Mouse (Mus musculus): ENCODE measurements around the gene Xxylt1. TPM values are rescaled to one million over a fixed set of nuclear protein-coding genes. Genes with fewer than 3 reads are reported as not detected.

Xxylt1 gene
- total and polyA plus RNA-seq, 3 experiments, result 21.5 to 45.7 (median 35.1) TPM

DNA sequence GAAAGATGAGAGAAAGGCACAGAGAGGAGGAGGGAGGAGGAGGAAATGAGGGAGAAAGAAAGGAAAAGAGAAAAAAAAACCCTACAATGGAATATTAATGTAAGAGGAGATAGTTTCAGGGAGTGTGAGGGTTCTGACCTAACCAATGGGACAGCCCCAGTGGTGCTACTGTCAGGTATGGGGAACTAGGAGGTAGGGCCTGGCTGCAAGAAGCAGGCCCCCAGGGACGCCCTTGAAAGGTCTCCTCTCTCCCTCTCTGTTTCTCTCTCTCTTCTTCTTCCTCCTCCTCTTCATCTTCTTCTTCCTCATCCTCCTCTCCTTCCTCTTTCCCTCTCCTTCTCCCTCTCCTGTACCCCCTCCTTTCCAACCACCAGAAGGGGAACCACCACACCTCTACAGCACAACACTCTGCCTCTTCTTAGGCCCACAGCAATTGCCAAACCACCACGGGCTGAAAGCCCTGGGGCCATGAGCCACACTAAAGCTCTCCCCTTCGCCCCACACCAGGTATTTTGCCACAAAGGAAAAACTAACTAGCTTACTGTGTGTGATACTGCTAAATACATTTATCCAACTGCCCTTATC, 6.8 kb downstream of the Xxylt1 start (continued):
- TF ChIP-seq EP300 (IDR thresholded peaks at IDR 0.05; ENCODE audit: low read length), result peak; percentile 86

DNA sequence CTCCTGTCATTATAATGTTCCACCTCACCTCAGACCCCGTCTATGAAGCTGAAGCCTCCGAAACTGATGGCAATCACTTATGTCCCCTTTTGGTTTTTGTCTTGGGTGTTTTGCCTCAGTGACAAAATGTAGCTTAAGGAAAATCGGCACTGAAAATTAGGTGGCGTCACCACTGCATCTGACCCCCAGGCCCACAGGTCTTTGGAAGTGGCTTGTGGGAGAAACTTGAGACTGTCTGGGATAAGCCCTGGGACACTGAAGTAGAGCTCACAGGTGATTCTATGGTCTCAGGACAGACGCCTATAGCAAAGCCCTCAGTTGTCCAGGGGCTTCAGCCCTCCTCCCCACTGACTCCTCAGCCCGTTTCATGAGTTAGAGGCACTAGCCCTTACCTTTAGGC, 9.5 kb downstream of the Xxylt1 start:
- peaks cover 0 to 29% of the 10 kb centered on the region in 2 experiments for H3K36me3 ChIP-seq (replicated peaks in 1 of 2; ENCODE audit: control insufficient read depth in 1 of 2, insufficient read depth in 1 of 2, low read length in 1 of 2)
- dilution Hi-C loops (cut with MboI; ENCODE audit: extremely low pct_ligation_motif_present, extremely low pct_unique_long_range_greater_than_20kb, low sequenced_read_pairs) (no loop called here), in situ Hi-C loops (cut with MboI; ENCODE audit: low pct_ligation_motif_present, low pct_unique_long_range_greater_than_20kb, low sequenced_read_pairs) (loop anchor here (5.0 to 25.0 kb wide), 3 partner anchors 281 to 809 kb away; partner anchors contain the start of gene Cpn2)
- no peaks in the 10 kb centered on the region for H3K9me3 ChIP-seq (replicated peaks; ENCODE audit: low read length)
- TF ChIP-seq SIN3A (IDR thresholded peaks at IDR 0.05; ENCODE audit: low read length) (no peak), JUND (conservative IDR thresholded peaks at IDR 0.05; ENCODE audit: low read depth, low read length) (no peak), KAT2A (IDR thresholded peaks at IDR 0.05; ENCODE audit: insufficient replicate concordance, low read length) (no peak), ELF1 (IDR thresholded peaks at IDR 0.05; ENCODE audit: low read depth, low read length) (no peak), ZMIZ1 (IDR thresholded peaks at IDR 0.05; ENCODE audit: low read depth, low read length) (no peak), CHD2 (IDR thresholded peaks at IDR 0.05; ENCODE audit: low read length) (no peak), ZNF384 (IDR thresholded peaks at IDR 0.05; ENCODE audit: low read depth, low read length) (no peak), RCOR1 (conservative IDR thresholded peaks at IDR 0.05; ENCODE audit: low read depth, low read length) (no peak), HCFC1 (IDR thresholded peaks at IDR 0.05; ENCODE audit: low read depth, low read length) (no peak), SMC3 (IDR thresholded peaks at IDR 0.05; ENCODE audit: low read depth, low read length) (no peak), MEF2A (IDR thresholded peaks at IDR 0.05; ENCODE audit: borderline replicate concordance, low read depth, low read length) (no peak), CTCF (conservative IDR thresholded peaks at IDR 0.05 in 1 of 2, IDR thresholded peaks at IDR 0.05 in 1 of 2; ENCODE audit: low read depth in 2 of 2, low read length in 2 of 2) (no peak), GABPA (IDR thresholded peaks at IDR 0.05; ENCODE audit: insufficient replicate concordance, low read depth, low read length) (no peak), BHLHE40 (IDR thresholded peaks at IDR 0.05; ENCODE audit: low read depth, low read length) (no peak), CHD1 (IDR thresholded peaks at IDR 0.05; ENCODE audit: low read depth, low read length) (no peak), ZC3H11A (IDR thresholded peaks at IDR 0.05; ENCODE audit: low read depth, low read length) (no peak), EP300 (IDR thresholded peaks at IDR 0.05; ENCODE audit: low read length) (no peak), NRF1 (IDR thresholded peaks at IDR 0.05; ENCODE audit: low read depth, low read length) (no peak), UBTF (IDR thresholded peaks at IDR 0.05; ENCODE audit: low read depth, low read length) (no peak)
- DNase-seq (ENCODE audit: extremely low read depth), result no peak
- no peak overlapping the region for H3K4me2 ChIP-seq (ENCODE audit: insufficient read depth, low read depth, poor library complexity, severe bottlenecking)
- peaks cover 55 to 85% of the 10 kb centered on the region in 2 experiments for H3K4me1 ChIP-seq (ENCODE audit: control insufficient read depth in 1 of 2, insufficient read depth in 2 of 2)
- H3K27me3 ChIP-seq (replicated peaks), result no peaks in the 10 kb centered on the region
- H3K4me3 ChIP-seq (replicated peaks in 1 of 3; ENCODE audit: low read depth in 2 of 3, low read length in 2 of 3, poor library complexity in 1 of 3), result no peak overlapping the region
- H3K79me2 ChIP-seq (replicated peaks; ENCODE audit: control insufficient read depth, extremely low read depth, insufficient read depth, poor library complexity, severe bottlenecking), result no peaks in the 10 kb centered on the region
- no peak overlapping the region for H3K27ac ChIP-seq (ENCODE audit: insufficient read depth, low read depth)
- no peak overlapping the region for H3K9ac ChIP-seq (ENCODE audit: insufficient read depth, low read depth)
